Mouse (Mus musculus) brain, embryonic 14.5 days (tissue): Measurements from ENCODE around the gene Zfp160.
"Not testable (repeated sequence)": the region's sequence is repeated elsewhere in the genome, so short reads cannot be mapped to it uniquely, and the experiment has no call there.

Experiments
- CTCF ChIP-seq: fragments of 200-500 bp; IDR thresholded peaks from 2 replicates; pipeline ENCODE4 v1.5.1; 2012; ENCODE audit warnings: inconsistent platforms, mild to moderate bottlenecking, moderate library complexity, borderline replicate concordance; ENCODE audit not compliant: insufficient read depth, insufficient read length; ENCODE audit errors: extremely low read depth
- POLR2A ChIP-seq: fragments of 200-500 bp; IDR thresholded peaks from 2 replicates; pipeline ENCODE4 v1.6.1; 2012; ENCODE audit warnings: mild to moderate bottlenecking, inconsistent platforms, borderline replicate concordance; ENCODE audit not compliant: poor library complexity, insufficient read depth, insufficient read length, severe bottlenecking; ENCODE audit errors: extremely low read depth

- not testable (repeated sequence) for TF ChIP-seq POLR2A, CTCF
Measured at GRCm38 (mm10) chr17:21055111-21055510, 46.4 kb downstream of the Zfp160 start.
